Mouse (Mus musculus): ENCODE results near the gene Sarm1. TPM values are rescaled to one million over a fixed set of nuclear protein-coding genes. Genes with fewer than 3 reads are reported as not detected.

Gene Sarm1
- polyA plus RNA-seq, 2 experiments from 2014 or later: 1.0 to 1.7 TPM

DNA sequence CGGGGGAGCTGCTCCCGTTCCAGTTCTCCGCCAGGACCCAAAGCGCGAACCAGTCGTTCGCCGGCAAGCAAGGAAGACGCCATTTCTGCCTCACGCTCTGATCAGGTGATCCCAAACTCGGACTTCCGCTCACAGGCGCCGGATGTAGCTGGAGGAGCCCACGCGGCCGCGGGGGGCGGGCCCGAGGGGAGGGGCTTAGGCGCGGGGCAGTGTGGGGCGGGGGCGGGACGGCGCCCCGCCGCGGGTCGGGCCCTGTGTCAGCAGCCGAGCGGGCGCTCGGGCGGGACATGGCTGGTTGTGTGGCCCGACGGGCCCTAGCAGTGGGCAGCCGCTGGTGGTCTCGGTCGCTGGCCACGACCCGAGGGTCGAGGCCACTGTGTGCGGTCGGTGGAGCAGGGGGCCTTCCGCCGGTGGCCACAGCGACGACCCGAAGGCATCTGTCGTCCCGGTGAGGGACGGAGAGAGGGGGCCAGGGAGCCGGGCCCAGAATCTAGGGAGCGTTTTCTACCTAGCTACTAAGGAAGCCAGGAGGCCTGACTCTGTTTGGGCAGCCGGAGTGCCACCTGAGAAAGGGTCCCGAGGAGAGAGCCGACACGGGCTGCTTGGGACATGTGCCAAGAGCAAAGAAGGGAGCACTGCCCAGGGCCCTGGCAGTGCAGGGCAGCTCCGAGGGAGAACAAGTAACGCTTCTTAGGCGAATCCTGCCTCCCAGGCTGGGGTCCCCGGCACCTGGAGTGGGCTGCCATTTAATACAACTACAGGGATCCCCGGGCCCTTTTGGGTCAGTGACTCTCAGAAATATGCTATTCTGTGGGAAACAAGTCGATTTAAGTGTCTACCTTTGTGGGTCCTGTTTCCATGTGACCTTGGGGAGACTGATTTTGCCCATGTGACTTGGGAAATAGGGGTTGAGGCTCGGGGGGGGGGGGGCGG is 14.7 kb upstream of the Sarm1 start, which contains the start of the genes Tmem199 and Poldip2:
Tmem199 (minus strand) TSS at position 148 of the 933 bp plus-strand sequence.
Poldip2 (plus strand) TSS at position 169 of the 933 bp plus-strand sequence.
- peak; percentile 87 for ATAC-seq

DNA sequence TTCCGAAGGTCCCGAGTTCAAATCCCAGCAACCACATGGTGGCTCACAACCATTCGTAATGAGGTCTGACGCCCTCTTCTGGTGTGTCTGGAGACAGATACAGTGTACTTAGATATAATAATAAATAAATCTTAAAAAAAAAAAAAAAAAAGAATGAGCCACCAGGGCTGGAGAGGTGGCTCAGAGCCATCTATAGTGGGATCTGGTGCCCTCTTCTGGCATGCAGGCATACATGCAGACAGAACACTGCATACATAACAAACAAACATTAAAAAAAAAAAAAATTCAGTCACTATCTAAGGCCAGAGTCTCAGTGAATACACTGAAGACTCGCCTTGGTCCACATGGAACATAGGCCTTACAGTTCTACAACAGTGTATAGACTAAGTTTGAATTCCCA is 11.6 kb upstream of the Sarm1 start:
- no peak for ATAC-seq

DNA sequence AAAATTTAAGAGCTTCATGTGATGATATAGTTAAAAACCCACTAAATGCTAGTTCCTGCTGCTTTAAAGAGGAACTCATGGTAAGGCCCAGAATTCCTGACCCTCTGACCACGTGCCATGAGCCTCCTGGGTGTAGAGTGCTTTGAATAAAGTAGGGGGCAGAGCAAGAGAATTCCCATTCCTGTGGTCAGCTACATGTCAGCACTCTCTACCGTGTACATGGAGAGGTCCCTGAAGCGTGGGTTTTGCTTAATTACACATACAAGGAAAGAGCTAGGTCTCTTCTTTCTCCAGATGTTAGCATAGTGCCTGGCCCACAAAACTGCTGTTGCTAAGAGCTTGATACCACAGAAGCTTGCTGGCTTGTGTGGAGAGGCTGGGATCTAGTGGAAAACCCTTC is 7.9 kb upstream of the Sarm1 start:
- no peak for ATAC-seq

DNA sequence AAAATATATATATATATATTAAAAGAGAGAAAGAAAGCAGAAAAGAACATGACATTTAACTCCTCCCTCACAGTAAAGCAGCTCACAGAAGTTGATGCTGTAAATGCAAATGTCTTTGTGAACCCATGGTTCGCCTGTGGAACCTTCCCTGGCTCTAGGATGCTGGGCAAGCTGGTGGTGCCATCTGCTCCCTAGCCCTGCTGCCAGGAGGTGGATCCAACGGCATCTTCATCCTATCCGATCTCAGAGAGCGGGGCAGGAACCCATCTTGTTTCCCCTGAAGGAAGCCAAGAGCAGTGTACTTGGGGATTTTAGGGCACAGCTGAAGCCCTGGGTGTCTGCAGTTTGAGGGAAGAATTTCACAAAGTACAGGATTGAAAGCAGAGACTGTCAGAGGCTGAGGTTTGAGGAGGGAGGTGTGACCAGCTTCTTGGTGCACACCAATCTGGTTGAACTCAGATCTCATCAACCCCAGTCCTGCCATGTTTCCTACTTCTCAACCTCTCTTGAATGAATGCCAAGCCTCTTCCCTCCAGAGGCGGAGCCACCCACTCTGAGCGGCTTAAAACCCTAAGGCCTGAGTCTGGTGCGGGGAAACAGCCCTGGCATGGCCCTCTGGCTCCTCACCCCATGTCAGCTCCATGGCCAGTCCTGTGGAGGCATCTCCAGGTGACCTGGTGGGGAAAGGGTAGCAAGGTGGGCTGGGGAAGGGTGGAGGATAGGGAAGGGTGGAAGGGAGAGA is 5.5 kb upstream of the Sarm1 start, which contains the start of gene Sebox:
Sebox (plus strand) TSS at position 539 of the 742 bp plus-strand sequence.
- no peak for ATAC-seq

DNA sequence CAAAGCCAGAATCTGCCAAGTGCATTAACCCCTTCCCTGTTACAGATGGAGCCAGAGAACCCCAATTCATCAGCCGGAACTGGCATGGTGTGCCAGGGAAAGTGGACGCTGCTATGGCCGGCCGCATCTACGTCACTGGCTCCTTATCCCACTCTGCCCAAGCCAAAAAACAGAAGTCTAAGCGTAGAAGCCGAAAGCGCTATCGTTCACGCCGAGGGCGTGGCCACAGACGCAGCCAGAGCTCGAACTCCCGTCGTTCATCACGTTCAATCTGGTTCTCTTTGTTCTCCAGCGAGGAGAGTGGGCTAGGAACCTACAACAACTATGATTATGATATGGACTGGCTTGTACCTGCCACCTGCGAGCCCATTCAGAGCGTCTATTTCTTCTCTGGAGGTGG is 4.0 kb upstream of the Sarm1 start:
- ATAC-seq: no peak

DNA sequence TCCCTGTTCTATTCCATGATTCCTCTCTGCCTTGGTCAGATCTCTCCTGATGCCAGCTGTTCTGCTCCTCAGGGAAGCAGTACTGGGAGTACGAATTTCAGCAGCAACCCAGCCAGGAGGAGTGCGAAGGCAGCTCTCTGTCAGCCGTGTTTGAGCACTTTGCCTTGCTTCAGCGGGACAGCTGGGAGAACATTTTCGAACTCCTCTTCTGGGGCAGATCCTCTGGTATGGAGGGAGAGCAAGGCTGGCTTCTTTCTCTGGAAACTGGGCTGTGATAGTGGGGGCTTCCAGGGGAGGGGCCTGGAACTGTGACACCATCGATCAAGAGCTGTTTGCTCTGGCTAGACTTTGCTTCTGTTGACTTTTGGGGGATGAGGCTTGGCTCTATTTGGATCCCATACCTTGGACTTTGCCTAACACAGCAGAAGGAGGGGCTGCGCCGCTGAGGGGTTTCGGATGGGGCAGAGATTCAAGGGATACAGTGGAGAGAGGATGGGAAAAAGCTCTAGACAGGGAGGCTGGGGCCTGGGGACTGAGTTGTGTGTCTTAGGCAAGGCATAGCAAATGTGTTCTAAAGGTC is 3.2 kb upstream of the Sarm1 start:
- ATAC-seq: no peak

DNA sequence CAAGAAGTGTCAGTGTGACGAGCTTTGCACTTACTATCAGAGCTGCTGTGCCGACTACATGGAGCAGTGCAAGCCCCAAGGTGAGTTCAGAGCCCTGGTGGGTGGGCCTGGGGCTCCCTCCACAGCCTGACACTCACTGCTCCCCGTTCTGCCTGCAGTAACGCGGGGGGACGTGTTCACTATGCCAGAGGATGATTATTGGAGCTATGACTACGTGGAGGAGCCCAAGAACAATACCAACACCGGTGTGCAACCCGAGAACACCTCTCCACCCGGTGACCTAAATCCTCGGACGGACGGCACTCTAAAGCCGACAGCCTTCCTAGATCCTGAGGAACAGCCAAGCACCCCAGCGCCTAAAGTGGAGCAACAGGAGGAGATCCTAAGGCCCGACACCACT is 2.0 kb upstream of the Sarm1 start:
- ATAC-seq: no peak

DNA sequence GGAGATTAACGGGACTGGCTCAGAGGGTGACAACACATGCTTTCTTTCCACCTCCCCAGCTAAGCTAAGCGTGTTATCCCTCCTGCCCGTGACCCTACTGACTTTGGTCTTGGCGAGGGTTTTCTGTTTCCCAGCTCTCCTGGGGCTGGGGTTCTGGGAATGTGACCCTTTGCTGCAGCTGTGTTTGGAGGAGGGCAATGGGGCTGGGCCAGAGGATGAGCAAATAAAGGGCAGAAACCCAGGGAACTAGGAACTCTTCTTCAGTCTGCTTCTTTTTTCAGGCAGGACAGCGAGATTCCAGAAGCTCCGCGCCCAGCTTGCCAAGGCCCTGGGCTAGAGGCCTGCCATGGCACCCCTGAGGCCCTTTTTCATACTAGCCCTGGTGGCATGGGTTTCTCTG is 1.4 kb upstream of the Sarm1 start, which contains the start of gene Vtn:
Vtn (plus strand) TSS at position 88 of the 400 bp plus-strand sequence.
- ATAC-seq: no peak

DNA sequence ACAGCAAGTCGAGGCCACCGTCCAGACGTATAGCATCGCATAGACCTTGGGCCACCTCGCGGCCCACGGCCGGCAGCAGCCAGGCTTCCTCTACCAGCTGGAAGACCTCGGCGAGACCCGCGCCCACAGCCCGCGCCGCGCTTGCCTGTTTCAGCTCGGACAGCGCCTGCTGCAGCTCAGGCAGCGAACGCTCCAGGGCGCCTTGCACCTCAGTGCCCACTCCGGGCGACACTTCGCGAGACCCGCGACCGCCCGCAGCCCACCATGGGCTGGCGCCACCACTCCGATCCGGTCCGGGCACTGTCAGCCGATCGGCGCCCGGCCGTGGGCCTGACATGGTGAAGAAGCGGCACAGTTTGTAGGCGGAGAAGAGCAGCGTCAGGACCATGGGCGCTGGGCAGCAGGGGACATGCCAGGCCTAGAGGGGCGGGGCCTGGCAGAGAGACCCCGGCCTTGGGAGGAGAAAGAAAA is 448 bp downstream of the Sarm1 start:
- no peak for ATAC-seq

DNA sequence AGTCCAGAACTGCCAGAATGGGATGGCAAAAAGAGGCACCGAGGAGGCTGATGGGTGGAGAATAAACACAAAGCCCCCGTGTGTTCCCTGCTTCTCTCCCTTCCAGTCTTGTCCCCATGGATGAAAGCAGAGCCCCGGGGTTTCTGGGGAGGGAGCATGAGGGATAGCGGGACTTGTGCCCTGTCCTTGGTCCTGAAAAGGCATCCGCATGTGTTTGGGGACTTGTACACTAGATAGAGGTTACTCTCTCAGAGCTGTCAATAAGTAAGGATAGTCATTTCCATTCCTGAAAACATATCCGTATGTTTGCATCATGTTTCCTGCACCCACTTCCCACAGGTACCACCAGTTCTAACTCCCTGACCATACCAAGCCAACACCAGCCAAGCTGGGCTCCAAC is 1.6 kb downstream of the Sarm1 start:
- no peak for ATAC-seq

DNA sequence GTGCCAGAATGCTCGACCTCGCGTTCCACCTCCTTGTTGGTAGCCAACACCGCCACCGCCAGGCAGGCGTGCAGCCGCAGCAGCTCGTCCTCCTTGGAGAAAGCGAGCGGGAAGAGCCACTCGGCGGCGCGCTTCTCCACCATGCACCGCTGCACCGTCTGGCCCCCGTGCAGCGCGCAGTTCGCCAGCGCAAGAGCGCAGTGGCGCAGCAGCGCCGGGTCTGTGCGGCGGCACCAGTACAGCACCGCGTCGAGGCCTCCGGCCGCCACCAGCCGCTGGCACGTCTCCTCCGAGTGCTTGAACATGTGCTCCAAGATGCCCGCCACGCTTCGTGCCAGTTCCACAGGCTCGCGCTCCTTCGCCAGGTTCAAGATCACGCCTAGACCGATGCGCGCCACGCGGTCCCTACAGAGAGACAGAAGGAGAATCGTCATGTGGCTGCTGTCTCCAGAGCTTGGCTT is 6.7 kb downstream of the Sarm1 start:
- ATAC-seq: no peak

DNA sequence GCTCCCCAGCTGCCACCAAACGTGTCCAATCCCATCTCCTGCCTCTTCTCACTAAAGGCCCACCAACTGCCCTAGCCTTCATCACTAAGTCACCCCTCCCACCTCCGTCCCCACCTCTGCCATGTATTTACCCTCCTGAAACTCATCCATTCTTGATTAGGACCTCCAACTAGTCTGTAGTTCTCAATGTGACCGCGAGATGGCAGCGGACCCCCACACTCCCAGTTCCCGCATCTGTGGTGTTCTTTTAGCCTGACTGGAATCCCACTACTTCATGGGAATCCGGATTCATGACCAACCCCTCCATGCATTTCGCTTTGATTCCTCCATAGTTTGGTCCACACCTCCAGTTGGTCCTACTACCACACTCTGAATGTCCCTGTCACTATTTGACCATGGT is 9.4 kb downstream of the Sarm1 start:
- ATAC-seq: no peak

DNA sequence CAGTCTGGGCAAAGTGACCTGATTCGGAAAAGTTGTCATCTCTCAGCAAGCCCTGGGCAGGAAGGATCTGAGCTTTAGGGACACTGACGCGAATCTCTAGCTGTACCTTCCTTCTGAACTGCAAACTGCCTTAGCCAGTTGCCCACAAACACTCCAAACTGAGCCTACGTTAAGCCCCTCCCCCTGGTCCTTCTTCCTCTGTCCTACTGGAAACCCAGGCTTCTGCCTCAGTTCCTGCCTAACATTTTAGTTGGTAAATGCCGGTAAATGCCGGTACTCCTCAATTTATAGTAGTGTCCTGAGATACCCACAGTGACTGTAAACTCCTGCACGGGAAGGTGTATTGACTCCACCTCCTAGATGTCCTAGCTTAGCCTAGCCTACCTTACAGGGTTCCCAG is 13.9 kb downstream of the Sarm1 start:
- no peak for ATAC-seq

DNA sequence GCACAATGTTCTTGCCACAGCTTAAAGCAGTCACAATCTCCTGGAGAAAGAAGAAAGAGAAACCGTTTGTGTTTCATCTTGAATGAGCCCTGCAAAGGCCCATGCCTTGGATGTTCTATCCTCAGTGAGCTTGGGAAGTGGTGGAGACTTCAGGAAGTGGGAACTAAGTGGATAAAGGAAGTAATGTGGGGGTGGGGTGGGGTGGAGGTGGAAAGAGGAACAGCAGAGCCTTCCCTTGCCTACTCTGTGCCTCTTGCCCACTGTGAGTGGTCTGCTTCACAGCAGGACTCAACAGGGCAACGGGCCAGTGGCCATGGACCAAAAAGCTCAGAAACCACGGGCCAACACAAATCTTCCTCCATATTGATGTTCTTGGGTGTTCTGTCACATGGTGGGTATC is 22.3 kb downstream of the Sarm1 start:
- ATAC-seq: no peak

DNA sequence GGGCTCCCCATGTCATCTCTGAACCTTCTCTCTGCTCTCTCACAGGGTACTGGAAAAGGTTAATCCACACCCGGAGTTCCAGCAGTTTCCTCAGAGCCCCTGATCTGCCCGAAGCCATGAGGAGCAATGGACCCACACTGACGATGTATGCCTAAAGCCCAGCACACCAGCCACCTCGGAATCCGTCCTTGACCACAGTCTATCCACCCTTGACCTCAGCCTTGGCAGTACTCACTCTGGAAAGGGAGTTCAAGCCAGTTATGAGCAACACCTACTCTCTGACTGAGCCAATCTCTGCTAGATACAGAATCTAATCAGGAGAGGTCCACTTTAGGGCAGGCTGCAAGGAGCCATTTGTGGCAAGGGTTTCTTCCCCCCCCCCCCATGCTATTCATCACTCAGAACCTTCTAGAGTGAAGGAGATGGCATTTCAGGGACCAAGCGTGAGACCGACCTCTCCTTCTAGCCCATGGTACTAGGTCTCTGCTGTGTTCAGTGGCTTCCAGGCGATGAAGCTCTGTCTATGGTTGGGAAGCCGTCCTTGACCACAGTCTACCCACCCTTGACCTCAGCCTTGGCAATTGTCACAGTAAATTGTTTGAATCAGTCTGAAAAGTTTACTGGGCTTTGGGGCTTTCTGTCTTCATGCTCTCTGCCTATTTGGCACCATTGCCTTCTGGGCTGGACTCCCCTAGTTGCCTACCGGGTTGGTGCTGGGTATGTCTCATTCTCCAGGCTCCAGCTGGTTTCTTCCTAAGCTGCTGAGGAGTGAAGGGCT is 26.0 kb downstream of the Sarm1 start:
- ATAC-seq: no peak

DNA sequence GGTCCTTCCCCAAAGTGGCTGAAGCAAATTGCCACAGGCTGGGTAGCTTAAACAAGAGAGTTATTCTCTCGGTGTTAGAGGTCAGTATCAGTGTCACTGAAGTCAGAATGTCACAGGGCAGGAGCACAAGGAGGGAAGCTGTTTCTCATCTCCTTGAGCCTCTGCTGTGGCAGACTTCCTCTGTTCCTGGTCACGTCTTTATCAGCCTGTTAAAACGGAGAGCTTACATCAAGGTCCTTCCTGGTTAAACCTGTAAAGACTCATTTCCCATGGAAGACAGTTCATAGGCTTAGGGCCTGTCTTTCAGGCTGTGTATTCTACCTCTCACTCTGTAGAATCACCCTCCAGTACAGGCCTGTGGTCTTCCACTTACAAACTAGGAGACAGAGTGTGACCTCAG is 29.6 kb downstream of the Sarm1 start:
- no peak for ATAC-seq

DNA sequence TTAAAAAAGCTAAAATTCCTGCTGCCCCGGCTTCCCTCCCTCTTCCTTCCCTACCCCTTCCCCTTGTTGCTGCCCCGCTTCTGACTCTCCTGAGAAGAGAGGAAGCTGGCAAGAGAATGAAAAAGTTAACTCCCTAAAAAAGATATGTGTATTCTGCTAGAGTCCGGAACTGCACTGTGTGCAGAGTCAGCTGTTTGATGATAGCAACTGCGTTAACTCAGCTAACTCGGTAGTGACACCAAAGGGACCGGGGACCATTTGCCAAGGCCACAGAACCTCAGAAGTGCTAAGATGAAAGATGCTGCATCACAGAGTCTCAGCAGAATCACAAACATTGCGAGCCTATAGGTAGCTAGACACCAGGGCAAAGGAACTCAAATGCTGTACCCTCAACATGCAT is 30.0 kb downstream of the Sarm1 start:
- ATAC-seq: no peak

DNA sequence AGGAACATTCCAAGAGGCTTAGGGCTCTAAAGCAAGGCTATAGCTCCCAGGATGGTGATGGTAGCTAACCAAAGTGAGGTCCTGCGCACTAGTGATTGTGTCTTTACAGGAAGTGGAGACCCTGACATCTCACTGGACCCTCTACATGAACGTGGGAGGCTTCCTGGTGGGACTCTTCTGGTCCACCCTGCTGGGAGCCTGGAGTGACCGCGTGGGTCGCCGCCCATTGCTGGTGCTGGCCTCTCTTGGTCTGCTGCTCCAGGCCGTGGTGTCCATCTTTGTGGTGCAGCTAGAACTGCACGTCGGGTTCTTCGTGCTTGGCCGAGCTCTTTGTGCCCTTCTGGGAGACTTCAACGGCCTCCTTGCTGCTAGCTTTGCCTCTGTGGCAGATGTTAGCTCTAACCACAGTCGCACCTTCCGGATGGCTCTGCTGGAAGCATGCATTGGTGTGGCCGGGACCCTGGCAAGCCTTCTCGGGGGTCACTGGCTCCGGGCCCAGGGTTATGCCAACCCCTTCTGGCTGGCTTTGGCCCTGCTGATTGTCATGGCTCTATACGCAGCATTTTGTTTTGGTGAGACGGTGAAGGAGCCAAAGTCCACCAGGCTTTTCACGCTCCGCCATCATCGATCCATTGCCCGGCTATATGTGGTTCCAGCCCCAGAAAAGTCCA is 31.2 kb downstream of the Sarm1 start:
- ATAC-seq: no peak

DNA sequence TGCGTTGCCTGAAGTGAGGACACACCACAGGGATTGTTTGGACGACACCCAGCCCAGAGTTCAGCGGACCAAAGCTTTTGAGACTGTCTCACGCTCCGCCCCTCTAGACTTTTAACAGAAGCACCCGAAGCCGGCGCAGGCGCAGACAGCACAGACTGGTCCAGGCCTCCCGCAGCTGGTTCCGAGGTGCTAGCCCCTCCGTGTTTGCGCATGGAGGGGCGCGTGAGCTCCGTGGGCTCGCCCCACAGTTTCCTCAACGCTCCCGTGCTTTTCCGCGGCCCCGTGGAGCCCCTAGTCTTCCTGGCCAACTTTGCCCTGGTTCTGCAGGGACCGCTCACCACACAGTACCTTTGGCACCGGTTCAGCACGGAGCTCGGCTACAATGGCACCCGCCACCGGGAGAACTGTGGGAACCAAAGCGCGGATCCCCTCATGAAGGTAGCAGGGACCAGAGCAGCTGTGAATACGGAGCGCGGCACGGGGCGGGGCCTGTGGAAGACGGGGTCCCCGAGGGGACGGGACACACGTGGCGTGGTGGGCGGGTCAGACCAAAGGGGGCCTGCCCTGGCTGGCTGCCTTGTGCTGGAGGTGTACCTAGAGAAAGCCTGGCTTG is 31.9 kb downstream of the Sarm1 start, which contains the start of gene Slc46a1:
Slc46a1 (plus strand) TSS at position 130 of the 613 bp plus-strand sequence.
- no peak for ATAC-seq

DNA sequence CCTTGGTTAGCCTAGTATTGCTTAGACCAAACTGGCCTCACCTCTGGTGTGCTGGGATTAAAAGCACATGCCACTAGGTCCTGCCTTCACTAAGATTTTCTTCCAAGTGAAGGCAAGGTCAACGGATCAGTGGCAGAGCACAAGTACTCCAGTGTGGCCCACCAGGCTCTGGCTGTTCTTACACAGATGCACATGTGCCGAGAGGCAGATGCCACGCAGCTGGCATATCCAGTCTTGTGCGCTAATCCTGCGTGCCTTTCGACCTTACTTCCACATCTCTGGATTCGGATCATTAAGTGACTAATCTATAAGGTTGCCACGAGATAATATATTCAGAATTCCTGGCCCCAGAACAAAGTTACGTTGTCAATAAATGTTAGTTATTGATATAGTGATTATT is 32.4 kb downstream of the Sarm1 start:
- no peak for ATAC-seq
